Mouse (Mus musculus) ES-E14 (cell line): ENCODE results near the gene Fbln1. TPM values are rescaled to one million over a fixed set of nuclear protein-coding genes. Genes with fewer than 3 reads are reported as not detected.
A peak's percentile ranks its signal among the peaks of the same experiment; 100 is the strongest.
"Not testable (repeated sequence)": the region's sequence is repeated elsewhere in the genome, so short reads cannot be mapped to it uniquely, and the experiment has no call there.

ENCODE experiments used
- DNase-seq: peaks from one replicate; pipeline ENCODE4 v3.0.0-alpha.2; 2013; ENCODE audit warnings: low read depth, low spot score
- H3K27ac ChIP-seq: 2 replicates; pipeline ENCODE4 v1.5.1; 2012; ENCODE audit warnings: low read depth, mild to moderate bottlenecking, low read length, moderate library complexity, mixed read lengths; ENCODE audit not compliant: poor library complexity, insufficient read depth, severe bottlenecking
- H3K36me3 ChIP-seq: 2 replicates; pipeline ENCODE4 v1.6.1; 2012; ENCODE audit warnings: mild to moderate bottlenecking, low read length, moderate library complexity, mixed read lengths; ENCODE audit not compliant: control insufficient read depth, poor library complexity, insufficient read depth, severe bottlenecking
- H3K4me1 ChIP-seq, 2 experiments: fragments of 150-350 bp in 1 of 2; sonication (generic) in 1 of 2; 2 replicates each; pipeline ENCODE4 v1.6.1; 2012; ENCODE audit warnings: low read length in 2 of 2, mild to moderate bottlenecking in 1 of 2, mixed read lengths in 1 of 2; ENCODE audit not compliant: control insufficient read depth in 2 of 2, insufficient read depth in 2 of 2, poor library complexity in 1 of 2
- H3K4me3 ChIP-seq, 2 experiments: fragments of 150-350 bp in 1 of 2; sonication (generic) in 1 of 2; 2 replicates each; pipeline ENCODE4 v1.5.1; 2012; ENCODE audit warnings: low read length in 2 of 2, low read depth in 1 of 2, mild to moderate bottlenecking in 1 of 2, mixed read lengths in 1 of 2; ENCODE audit not compliant: insufficient read depth in 1 of 2, poor library complexity in 1 of 2, severe bottlenecking in 1 of 2
- H3K9ac ChIP-seq: 2 replicates; pipeline ENCODE4 v1.6.1; 2012; ENCODE audit warnings: low read depth, mild to moderate bottlenecking, low read length, mixed read lengths; ENCODE audit not compliant: poor library complexity, insufficient read depth, severe bottlenecking
- H3K9me3 ChIP-seq: fragments of 150-350 bp; sonication (generic); 2 replicates; pipeline ENCODE4 v1.6.1; 2012; ENCODE audit warnings: low read depth, mild to moderate bottlenecking, low read length; ENCODE audit not compliant: control insufficient read depth, insufficient read depth
- CHD2 ChIP-seq: IDR thresholded peaks from 2 replicates; pipeline ENCODE4 v1.6.1; 2014; ENCODE audit warnings: mild to moderate bottlenecking, low read depth, low read length, inconsistent platforms
- HCFC1 ChIP-seq: IDR thresholded peaks from 2 replicates; pipeline ENCODE4 v1.6.1; 2012; ENCODE audit warnings: low read length, inconsistent platforms, borderline replicate concordance; ENCODE audit not compliant: insufficient read depth
- MAFK ChIP-seq: IDR thresholded peaks from 2 replicates; pipeline ENCODE4 v1.6.1; 2014; ENCODE audit warnings: mild to moderate bottlenecking, low read depth, low read length, inconsistent platforms; ENCODE audit not compliant: insufficient read depth
- ZC3H11A ChIP-seq: IDR thresholded peaks from 2 replicates; pipeline ENCODE4 v1.6.1; 2012; ENCODE audit warnings: low read depth, mild to moderate bottlenecking, inconsistent platforms, low read length, borderline replicate concordance
- ZNF384 ChIP-seq: IDR thresholded peaks from 2 replicates; pipeline ENCODE4 v1.6.1; 2012; ENCODE audit warnings: low read depth, low read length, inconsistent platforms
- in situ Hi-C, 2 experiments: fragments of 600-800 bp; cut with MboI; formaldehyde crosslinking; loops; one replicate each; pipeline ENCODE4 v1.15.1; 2025; ENCODE audit warnings: low sequenced_read_pairs in 2 of 2, inconsistent platforms in 1 of 2; ENCODE audit not compliant: unreplicated experiment in 2 of 2
- total RNA-seq: library from RNA; depleted of rRNA; stranded (reverse); fragments of 300-350 nt; gene quantifications from 2 replicates; pipeline ENCODE4 v1.2.3, GENCODE M21; 2012

Fbln1 gene
- total RNA-seq, 1 experiment, result 99.6 TPM

DNA sequence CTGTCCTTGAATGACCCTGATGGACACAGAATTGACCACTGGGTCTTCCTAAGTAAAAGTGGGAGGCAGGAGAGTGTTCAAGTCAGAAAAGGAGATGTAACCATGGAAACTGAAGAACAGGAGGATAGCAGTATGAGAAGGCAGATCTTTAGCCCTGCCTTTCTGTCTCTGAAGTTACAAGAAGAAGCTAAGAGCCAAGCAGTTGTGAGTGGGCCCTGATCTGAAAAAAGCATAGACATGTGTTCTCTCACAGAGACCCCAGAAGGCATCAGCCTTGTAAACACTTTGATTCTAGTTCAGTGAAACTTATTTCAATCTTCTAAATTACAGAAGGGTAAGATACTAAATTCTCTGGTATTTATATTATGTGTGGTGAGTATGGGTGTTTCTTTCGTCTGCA, 118.7 kb downstream of the Fbln1 start:
- no peak overlapping the region for H3K4me3 ChIP-seq
- no peak for TF ChIP-seq MAFK
- TF ChIP-seq ZNF384, result no peak
- TF ChIP-seq HCFC1, result no peak
- no peak for TF ChIP-seq CHD2
- no peak for TF ChIP-seq ZC3H11A
- no peak overlapping the region for H3K9ac ChIP-seq
- H3K27ac ChIP-seq, result no peak overlapping the region
- no peaks in the 10 kb centered on the region for H3K9me3 ChIP-seq
- H3K4me1 ChIP-seq, result peaks cover 4 to 13% of the 10 kb centered on the region in 2 experiments; a peak in 3 of 4 replicates
- DNase-seq, result no peak
- no peaks in the 10 kb centered on the region for H3K36me3 ChIP-seq
- in situ Hi-C loops, result loop anchor here in 1 of 2 experiments (10.0 kb wide), 1 partner anchor 260 kb away; the partner anchor contains the start of gene Wnt7b

DNA sequence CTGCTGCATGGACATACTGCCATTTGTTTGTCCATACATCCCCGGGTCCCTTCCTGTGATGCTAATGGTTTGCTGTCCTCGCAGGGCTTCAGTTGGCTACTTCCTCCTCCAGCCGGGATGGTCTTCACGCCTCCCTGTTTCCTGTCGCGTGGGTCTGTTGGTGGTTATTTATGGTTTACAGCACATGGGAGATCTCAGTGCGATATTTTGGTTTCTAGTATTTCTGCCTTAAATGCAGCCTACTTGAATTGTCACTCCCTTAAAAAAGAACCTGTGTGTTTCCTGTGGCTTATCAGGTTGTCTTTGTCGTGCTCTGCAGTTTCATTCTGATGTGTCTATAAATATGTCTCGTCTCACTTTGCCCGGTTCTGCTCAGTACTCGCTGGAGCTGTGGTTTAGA, 122.1 kb downstream of the Fbln1 start:
- DNase-seq, result no peak

DNA sequence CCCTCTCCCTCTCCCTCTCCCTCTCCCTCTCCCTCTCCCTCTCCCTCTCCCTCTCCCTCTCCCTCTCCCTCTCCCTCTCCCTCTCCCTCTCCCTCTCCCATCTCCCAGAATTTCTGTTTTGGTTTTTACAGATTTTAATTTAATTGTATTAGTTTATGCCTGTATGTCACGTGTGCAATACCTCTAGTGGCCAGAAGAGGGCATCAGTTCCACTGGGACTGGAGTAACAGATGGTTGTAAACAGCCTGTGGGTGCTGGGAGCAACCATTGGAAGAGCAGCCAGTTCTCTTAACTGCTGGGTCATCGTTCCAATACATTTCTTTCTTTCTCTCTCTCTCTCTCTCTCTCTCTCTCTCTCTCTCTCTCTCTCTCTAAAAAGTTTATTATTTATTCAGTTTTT, 122.7 kb downstream of the Fbln1 start:
- not testable (repeated sequence) for H3K9ac ChIP-seq, H3K9me3 ChIP-seq, DNase-seq, H3K27ac ChIP-seq, H3K36me3 ChIP-seq, H3K4me3 ChIP-seq
- in situ Hi-C loops, result loop anchor here in 1 of 2 experiments (10.0 kb wide), 1 partner anchor 256 kb away; the partner anchor contains the start of gene Wnt7b
- peaks cover 4 to 20% of the 10 kb centered on the region in 2 experiments for H3K4me1 ChIP-seq

More for the DNA sequence above, 122.1 kb downstream of the Fbln1 start:
- Histone ChIP-seq H3K4me3 (no peak overlapping the region), H3K9me3 (no peaks in the 10 kb centered on the region), H3K27ac (no peak overlapping the region), H3K36me3 (no peaks in the 10 kb centered on the region), H3K9ac (no peak overlapping the region), H3K4me1 (peaks cover 4 to 18% of the 10 kb centered on the region in 2 experiments)
- in situ Hi-C loops, result loop anchor here in 1 of 2 experiments (10.0 kb wide), 1 partner anchor 257 kb away; the partner anchor contains the start of gene Wnt7b
- no peak for TF ChIP-seq MAFK
- no peak for TF ChIP-seq ZNF384
- no peak for TF ChIP-seq HCFC1
- no peak for TF ChIP-seq CHD2
- no peak for TF ChIP-seq ZC3H11A

GRCm38 (mm10) chr15:85329096-85329495, 123.3 kb downstream of the Fbln1 start:
- Histone ChIP-seq H3K9me3 (no peaks in the 10 kb centered on the region), H3K4me3 (no peak overlapping the region), H3K4me1 (peaks cover 4 to 20% of the 10 kb centered on the region in 2 experiments), H3K36me3 (no peaks in the 10 kb centered on the region), H3K9ac (no peak overlapping the region), H3K27ac (no peak overlapping the region)
- TF ChIP-seq ZC3H11A, result no peak
- TF ChIP-seq ZNF384, result no peak
- no peak for TF ChIP-seq CHD2
- no peak for TF ChIP-seq HCFC1
- no peak for TF ChIP-seq MAFK
- no peak for DNase-seq
- in situ Hi-C loops, result loop anchor here in 1 of 2 experiments (10.0 kb wide), 1 partner anchor 256 kb away; the partner anchor contains the start of gene Wnt7b

DNA sequence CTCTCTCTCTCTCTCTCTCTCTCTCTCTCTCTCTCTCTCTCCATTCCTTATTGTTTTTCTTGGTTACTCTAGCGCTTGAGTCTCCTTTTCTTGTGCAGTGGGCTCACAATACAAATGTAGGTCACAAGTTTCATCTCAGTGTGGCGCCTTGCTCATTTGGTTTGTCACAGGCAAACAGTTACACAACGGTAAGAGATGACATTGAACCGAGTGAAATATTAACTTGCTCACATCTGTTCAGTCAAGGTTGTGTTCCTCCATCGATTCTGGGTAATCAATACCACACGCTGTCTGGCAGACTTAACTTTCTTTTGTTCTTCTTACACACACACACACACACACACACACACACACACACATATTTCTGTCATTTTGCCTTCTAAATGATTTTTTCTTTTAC, 124.3 kb downstream of the Fbln1 start:
- peaks cover 4 to 25% of the 10 kb centered on the region in 2 experiments for H3K4me1 ChIP-seq
- in situ Hi-C loops, result no loop called here
- H3K36me3 ChIP-seq, result no peaks in the 10 kb centered on the region
- H3K4me3 ChIP-seq, result no peak overlapping the region
- DNase-seq, result no peak
- no peaks in the 10 kb centered on the region for H3K9me3 ChIP-seq
- TF ChIP-seq HCFC1 (no peak), CHD2 (no peak), MAFK (no peak), ZNF384 (no peak), ZC3H11A (no peak)
- H3K9ac ChIP-seq, result no peak overlapping the region
- H3K27ac ChIP-seq, result no peak overlapping the region

GRCm38 (mm10) chr15:85333511-85333910, 127.8 kb downstream of the Fbln1 start:
- in situ Hi-C loops, H3K4me3 ChIP-seq, H3K27ac ChIP-seq, H3K36me3 ChIP-seq, H3K9ac ChIP-seq, H3K9me3 ChIP-seq: not testable (repeated sequence)
- H3K4me1 ChIP-seq, result peaks cover 3 to 20% of the 10 kb centered on the region in 2 experiments; a peak in 3 of 4 replicates
- peak; percentile 25 for DNase-seq
